Mouse (Mus musculus) CD4-positive, CD25-positive, alpha-beta regulatory T cell, adult 2 months (primary cell): Measurements from ENCODE around the gene Gm20388.

ENCODE experiments used
- DNase-seq: peaks from one replicate; pipeline ENCODE4 v3.0.0-alpha.2; 2012; ENCODE audit warnings: low read depth, low spot score

Gene Gm20388

DNA sequence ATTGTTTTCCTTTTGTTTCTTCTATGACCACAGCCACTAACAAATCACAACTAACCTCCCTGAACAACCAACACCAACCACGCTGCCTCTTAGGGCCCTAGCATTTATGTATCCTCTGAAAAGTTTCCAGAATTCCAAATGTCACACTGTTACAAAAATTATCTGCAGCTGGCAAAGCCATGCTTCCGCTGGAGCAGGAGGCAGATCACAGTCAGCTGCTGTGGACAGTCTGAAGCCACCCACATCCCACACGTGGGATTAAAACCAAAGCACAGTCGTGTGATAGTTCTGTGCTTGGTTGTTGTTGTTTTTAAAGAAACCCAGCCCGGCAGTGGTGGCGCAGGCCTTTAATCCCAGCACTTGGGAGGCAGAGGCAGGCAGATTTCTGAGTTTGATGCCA lies 788.4 kb downstream of the Gm20388 start:
- DNase-seq = no peak

DNA sequence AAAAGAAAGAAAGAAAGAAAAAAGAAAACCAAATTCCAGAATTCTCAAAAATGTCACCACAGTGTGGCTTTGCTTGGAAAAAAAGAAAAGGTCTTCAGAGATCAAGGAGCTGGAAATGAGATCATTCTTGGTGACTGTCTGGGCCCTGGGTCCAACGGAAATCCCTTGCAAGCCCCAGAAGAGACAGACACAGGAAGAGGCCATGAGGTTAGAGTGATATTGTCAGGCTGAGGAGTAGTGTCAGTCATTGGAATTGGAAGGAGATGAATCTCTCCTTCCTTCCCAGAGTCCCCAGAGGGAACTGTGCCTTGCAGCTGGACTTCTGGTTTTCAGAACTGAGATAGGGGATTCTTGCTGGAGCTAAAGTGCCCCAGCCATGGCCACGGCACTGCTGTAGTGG lies 788.9 kb downstream of the Gm20388 start:
- peak; percentile 53 for DNase-seq

DNA sequence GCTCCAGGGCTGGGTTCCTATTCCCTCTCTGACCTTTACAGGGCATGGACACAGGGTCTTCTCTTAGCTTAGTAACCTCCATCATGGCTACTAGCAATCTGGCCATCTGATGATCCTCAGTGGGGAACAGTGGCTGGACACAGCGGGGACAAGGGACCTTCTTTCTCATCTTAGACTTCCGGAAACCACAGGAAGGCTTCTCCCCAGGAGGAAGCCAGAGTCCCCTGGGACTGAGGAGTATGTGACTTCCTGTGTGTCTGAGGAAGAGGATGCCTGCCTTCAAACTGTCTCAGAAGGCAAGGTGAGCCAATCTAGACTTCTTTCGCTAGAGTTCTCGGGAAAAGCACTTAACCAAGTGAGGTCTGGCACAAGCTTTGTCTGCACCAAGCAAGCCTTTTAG lies 789.4 kb downstream of the Gm20388 start:
- no peak for DNase-seq

DNA sequence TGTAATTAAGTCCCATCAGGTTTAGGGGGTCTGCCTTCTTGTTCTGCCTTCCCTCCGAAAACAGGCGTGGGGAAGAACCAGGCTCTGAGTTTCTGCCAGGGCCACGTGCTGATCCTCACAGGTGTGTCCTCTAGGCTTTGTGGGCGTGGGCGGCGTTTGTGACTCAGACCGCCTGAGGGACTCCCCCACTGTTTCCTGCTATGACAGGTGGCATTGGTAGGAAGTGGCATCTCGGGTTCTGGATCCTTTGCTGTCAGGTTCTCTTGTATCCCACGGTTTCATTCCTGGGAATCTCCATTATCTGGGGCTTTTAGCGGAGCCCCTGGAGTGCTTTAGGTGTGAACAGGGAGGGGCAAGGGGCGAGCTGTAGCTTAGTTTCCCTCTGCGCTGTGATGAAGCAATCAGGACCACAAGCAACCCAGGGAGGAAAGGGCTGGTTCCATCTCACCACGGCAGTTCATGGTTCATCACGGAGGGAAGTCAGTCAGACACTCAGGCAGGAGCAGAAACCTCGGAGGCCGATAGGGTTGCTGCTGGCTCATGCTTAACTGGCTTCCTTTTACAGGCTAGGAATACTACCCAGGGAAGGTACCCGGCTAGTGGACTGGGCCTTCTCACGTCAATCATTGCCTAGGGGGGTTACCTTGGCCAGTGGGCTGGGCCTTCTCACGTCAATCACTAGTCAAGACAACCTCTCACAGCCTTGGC lies 791.3 kb downstream of the Gm20388 start:
- DNase-seq = peak; percentile 91

DNA sequence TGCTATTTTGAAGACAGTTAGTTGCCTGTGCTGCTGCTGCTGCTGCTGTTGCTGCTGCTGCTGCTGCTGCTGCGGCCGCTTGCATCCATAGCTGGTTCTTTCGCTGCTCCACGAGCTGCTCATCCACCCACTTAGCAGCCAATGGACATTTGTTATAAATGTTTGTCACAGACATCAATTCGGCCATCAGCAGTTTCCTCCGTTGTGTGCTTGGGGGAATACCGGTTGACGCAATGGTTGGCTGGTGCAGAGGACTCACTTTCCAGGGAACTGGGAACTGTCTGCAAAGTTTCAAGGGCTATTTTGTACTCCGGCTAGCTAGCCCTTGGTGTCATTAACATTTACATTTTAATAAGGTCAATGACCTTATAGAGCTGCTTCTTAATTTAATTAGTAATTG lies 793.6 kb downstream of the Gm20388 start:
- DNase-seq = no peak

DNA sequence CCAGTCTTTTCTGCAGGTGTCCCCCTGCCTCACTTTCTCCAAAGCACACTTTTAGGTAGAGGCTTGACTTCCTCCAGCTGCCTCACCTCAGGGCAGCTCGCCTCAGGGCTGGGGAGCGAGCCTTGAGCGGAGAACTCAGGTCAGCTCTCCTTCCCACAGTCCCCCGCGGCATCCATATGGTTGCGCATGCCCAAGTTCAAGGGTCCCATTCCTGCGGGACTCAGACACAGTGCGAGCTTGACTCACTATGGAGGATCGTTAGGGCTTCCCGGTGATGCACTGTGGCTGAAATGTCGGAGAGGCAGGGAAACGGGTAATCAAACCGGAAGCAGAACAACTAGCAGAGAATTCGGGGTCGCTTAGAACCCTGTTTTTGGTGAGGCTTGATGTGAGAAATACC lies 794.5 kb downstream of the Gm20388 start:
- no peak for DNase-seq

DNA sequence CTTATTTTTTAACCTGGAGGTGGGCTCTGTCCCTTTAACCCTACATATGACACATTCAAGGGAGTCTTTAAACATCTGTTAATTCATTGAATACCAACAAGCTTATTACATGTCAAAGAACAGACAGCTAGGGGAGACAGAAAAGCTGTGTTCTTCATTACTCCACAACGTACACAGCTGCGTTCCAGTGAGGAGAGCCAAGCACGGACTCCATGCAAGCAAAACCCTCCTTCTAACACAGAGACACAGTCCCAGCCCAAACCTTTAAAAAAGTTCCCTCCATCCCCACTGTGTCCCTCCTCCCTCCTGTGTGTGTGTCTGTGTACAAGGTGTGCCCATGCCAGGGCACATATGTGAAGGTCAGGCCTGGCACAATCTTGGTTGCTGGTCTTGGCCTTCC lies 795.6 kb downstream of the Gm20388 start:
- DNase-seq = no peak

DNA sequence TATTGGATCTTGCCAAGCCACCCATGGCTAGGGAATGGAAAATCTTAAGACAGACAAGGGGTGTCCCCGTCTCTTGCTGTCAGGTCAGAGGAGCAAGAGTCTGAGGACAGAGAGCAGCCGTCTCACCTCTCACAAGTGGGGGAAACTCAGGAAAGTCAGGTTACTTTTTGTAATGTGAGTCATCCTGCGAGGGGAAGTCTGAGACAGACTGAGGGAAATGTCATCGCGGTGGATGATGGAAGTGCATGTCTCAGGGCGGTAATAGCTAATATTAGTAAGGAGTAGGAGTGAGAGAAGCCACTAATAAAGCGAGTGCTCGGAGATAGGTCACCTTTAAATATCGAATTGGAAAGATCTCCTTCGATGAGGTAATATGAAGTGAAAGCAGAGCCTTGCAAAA lies 798.5 kb downstream of the Gm20388 start:
- peak; percentile 48 for DNase-seq

DNA sequence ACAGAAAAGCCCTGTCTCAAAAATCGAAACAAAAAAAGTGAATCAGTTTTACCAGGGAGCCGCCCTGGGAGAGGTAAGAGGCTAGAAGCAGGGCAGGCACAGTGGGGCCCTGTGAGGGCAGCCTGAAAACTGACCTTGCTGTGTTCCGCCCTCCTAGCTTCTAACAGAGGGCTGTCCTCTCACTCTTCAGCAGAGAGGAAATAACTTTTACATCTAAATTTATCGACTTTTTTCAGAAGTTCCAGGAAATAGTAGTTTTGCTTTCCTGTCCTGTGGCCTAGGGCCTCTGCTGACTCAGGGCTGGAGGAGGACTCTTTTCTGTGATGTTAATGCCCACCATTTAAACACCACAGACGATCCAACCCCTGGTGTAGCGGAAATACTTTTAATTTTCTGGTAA lies 804.6 kb downstream of the Gm20388 start:
- DNase-seq = peak; percentile 59

DNA sequence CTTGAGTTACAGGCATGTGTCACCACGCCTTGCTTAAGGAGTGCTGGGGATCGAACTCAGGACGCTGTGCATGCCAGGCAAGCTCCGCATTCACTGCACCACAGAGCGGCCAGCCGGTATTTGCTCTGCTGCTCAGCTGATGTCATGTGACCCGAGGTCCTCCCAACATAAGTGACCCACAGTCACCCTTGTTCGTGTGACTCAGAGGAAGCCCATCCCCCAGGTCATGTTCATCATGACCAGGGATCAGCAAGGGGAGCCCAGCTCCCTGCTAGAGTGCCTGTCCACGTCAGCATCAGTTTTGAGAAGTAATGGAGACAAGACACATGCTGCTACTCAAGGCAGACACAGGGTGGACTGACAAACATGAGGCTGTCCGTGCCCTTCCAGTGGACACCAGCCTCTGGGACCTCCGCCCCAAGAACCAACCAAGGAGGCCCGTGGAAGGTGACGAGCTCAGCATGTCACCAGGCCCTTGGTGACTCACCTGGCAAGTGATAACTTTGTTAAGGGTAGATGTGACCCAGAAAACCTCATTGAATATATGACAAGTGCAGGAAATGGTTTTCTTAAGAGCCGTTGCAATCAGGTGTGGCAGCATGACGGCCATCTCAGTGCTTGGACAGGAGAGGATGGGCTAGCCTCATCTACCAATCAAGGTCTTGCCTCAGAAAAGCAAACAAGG lies 805.5 kb downstream of the Gm20388 start:
- peak; percentile 24 for DNase-seq

DNA sequence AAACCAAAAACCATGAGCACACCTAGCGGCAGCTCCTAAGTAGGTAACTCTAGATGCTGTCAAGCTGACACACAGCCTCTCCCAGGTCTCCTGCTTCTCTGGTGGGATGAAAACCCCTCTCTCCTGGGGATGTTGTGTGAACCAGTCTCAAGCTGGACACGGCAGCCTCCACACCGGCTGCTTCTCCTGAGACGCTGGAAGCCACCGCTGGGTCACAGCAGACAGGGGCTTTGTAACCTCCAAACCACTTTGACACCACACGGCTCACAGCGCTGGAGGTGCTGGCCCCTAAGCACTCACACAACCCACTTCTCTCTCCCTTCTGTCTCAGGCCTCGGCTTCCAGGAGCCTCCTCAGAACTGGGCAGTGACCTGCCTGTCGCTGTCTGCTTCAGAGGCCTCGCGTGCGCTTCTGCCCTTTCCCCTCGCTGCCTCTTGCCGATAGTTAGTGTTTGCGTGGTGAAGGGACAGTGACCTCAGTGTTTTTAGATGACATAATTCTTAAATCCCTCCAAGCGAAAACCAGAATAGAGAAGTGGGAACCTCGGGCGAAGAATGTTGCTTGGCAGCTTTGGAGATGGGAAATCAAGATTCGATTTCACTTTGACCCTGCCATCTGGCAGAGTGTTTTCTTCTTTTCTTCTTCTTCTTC lies 809.1 kb downstream of the Gm20388 start:
- DNase-seq = no peak

DNA sequence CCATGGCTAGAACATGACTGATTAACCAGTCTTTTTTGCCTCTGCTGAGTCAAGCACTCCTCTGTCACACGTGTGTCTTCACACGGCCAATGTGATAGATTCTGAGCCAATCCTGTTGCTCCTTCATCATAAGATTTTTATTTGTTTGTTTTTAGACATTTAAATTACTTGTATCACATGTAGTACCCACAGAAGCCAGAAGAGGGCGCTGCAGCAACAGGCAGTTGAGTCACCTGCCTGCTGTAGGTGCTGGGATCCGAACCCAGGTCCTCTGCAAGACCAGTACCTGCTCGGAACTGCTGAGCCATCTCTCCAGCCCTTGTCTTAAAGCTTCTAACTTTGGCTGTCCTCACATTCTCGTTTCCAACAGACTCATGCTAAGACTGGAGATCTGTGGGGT lies 812.4 kb downstream of the Gm20388 start:
- peak; percentile 52 for DNase-seq

DNA sequence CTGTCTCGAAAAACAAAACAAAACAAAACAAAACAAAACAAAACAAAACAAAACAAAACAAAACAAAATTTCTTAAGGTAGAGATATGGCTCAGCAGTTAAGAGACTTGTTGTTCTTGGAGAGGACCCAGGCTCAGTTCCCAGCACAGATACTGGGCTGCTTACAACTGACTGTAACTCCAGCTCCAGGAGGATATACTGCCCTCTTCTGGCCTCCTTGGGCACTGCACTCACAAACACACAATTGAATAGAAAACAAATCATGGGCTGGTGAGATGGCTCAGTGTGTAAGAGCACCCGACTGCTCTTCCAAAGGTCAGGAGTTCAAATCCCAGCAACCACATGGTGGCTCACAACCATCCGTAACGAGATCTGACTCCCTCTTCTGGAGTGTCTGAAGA lies 813.5 kb downstream of the Gm20388 start:
- DNase-seq = peak; percentile 59

DNA sequence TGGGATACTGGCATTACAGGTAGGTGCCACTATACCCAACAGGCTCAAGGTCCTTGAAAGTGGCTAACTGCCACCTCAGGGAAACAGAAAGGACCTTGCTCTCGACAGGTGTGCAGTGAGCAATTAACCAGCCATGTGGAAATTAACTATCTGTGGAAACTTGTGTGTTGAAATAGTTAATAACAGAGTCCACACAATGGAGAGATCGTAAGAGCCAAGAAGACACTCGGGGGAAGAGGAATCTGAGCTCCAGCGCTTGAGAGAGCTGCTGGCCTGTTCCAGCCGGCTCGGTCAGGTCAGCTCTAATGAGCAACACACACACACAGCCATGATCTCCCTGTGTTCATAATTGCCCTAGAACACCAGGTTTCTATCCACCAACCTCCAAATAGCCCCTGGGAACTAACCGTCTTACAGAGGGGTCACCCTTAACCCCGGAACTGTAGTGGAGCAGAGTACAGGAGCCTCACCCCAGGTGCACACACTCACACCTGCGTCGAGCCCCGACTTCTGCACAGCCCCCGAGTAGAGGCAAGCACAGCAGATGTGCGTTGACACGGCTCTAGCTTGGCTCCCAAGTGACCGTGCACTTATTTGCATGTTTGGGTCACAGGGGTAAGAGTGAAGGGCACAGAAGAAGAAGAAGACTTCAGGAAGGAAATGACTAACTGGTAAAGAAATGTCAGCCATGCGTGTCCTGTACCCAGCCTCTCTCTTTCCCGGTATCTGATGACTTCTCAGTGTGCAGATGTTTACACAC lies 814.4 kb downstream of the Gm20388 start:
- peak; percentile 52 for DNase-seq

DNA sequence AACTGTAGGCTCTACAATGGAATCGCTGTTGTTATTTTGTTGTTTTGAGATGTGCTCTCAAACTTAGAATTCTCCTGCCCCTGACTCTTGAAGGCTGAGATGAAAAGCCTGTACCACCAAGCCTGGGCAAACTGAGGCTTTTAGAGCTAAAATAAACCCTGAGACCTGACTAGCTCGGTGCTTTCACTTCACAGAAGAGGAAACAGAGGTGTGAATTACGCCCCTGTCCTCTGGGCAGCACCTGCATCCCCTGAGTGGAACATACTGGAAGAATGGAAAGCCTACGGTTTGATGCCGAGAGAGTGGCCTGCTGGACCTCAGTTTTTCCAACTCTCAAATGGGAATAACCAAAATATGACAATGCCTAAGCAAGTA lies 814.9 kb downstream of the Gm20388 start:
- DNase-seq = peak; percentile 27

DNA sequence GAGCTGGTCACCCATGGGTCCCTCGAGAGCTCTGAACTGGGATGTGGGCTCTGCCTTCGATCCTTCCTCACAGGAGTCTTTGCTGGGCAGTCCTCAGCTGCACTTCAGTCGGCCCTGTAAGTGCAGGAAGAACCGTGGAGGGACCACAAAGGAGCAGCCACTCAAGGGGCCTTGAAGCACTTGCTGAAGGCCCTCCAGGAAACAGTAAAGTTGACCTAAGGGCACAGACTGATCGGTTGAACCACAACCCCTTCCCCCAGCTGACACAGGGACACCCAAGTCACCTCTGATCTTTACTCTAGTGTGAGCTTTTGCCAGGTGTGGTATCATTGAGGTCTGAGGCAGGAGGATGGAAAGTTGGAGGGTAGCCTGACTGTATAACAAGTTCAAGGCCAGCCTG lies 815.4 kb downstream of the Gm20388 start:
- no peak for DNase-seq

DNA sequence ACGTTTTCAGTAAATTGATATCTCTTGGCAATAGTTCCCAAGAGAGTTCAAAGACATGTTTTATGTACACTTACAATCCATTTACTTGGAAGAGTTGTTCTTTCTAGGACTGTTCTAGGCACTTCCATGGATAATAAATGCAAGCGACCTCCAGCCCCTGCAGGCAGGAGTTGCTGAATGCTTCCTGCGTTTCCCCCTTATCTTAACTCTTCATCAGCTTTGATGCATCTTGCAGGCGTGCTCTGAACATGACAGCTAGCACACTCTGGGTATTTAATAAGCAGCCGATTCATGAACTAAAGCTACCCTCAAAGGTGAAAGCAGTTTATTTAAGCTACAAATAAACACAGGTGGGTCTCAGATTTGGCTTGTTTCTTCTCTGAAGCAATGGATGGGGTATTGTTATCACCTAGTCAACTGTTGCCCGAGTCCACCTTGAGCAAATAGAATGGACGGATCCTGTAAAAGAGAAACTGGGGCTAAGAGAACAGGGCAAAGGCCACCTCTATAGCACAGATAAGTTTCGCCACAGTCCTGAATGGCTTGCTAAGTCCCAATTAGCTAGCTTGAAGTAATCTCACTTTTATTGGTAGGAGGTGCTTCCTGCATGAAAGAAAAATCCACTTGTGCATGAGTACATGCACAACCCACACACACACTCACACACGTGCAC lies 818.0 kb downstream of the Gm20388 start:
- DNase-seq = peak; percentile 57

DNA sequence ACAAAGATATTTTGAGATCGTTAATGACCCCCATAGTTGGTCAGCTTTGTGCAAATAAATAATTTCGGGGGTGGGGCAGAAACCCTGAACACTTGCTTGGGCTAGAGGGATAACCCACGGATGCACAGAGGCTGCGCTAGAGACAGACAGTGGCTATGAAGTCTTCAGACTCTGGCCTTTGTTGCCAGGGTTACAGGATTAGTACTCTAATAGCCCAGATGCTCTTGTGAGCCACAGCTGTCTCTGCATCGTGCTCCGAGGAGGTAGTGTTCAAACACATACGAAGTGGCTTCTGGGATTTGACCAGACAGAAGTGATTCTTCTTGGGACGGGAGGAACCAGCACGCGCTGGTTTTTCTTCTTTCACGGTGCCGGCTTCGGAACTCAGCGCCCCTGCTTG lies 820.9 kb downstream of the Gm20388 start:
- no peak for DNase-seq

DNA sequence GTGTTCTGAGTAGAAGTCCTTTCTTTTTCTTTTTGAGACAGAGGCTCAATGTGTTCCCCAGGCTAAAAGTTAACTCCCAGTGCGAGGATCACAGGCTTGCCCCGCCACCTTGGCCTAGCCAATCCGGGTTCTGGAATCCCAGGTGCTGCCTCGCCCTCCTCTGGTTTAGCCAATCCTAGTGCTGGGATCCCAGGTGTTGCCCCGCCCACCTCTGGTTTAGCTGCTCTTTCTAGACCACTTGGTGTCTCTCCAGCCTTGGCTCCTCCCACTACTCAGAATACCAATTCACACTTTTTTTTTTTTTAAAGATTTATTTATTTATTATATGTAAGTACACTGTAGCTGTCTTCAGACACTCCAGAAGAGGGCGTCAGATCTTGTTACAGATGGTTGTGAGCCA lies 821.4 kb downstream of the Gm20388 start:
- no peak for DNase-seq

DNA sequence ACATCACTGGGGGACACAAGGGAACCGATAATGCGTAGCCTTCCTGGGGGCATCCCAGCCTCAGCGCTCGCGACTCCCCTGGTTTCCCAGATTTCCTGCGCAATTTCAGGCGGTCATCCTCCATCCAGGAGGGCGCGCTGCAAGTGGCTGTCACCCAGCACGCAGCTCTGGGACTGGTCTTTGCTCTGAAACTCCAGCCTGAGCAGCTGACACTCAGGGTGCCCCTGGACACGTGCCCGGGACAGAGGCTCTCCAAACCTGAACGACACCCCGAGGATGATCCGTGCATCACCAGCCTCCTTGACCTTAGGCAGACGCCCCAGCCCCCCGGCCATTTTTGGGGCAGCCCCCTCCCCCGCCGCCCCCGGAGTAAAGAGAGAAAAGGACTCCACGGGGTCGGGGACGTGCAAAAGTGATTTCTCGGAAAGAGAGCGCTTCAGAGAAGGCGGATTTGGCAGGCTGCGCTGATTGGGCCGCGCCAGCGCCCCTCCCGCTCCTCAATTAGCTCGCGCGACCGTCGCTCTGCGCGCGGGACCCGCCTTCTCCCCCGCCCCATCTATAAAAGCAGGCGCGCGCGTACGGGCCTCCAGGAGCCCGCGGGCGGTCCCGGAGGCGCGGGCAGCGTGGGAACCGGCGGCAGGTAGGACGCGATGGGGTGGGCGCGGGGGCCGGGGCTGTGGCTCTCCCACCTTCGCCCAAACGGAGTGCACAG lies 825.3 kb downstream of the Gm20388 start, which contains the start of gene Irf8:
Gene Irf8 (plus strand): TSS at position 589 of the 712 bp plus-strand sequence.
- DNase-seq = peak; percentile 95

DNA sequence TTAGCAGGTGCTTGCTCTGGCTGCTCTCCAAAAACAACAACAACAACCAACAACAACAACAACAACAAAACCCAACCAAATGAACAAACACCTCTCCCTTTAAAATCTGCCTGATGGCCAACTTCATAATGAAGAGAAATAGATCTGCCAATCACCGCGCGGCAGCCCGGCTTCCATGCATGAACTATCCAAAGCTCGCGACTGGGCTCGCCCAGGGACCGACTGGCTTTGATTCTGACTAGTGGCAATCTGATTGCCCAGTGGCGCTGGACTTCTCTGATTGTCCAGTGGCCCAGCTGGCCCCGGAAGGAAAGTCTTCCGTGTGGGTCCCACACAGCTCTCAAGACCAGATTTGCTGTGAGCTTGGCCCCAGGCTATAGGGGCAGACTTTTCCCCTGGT lies 825.8 kb downstream of the Gm20388 start:
- DNase-seq = no peak
